Mouse (Mus musculus): ENCODE measurements around the gene Gm7694.

Gm7694 gene

GRCm38 (mm10) chr1:170306232-170306631 lies at the start of gene Gm7694:
Gene Gm7694 (minus strand): TSS chr1:170306332.
- no peak for DNase-seq (ENCODE audit: low spot score)

GRCm38 (mm10) chr1:170353335-170353734 lies 47.2 kb upstream of the Gm7694 start:
- no peak for DNase-seq (ENCODE audit: low spot score)

- DNase-seq (ENCODE audit: low spot score): no peak
Measured at GRCm38 (mm10) chr1:170351080-170351479, 44.9 kb upstream of the Gm7694 start.

GRCm38 (mm10) chr1:170346266-170346665 lies 40.1 kb upstream of the Gm7694 start:
- DNase-seq (ENCODE audit: low spot score): no peak

- no peak for DNase-seq (ENCODE audit: low spot score)
Measured at GRCm38 (mm10) chr1:170343906-170344305, 37.8 kb upstream of the Gm7694 start.

GRCm38 (mm10) chr1:170343081-170343480 lies 36.9 kb upstream of the Gm7694 start:
- no peak for DNase-seq (ENCODE audit: low spot score)

- DNase-seq (ENCODE audit: low spot score): no peak
Measured at GRCm38 (mm10) chr1:170339943-170340342, 33.8 kb upstream of the Gm7694 start.

GRCm38 (mm10) chr1:170332775-170333174 lies 26.6 kb upstream of the Gm7694 start:
- DNase-seq (ENCODE audit: low spot score): no peak

- DNase-seq (ENCODE audit: low spot score): no peak
Measured at GRCm38 (mm10) chr1:170331926-170332325, 25.8 kb upstream of the Gm7694 start.

GRCm38 (mm10) chr1:170325277-170325676 lies 19.1 kb upstream of the Gm7694 start:
- no peak for DNase-seq (ENCODE audit: low spot score)

- DNase-seq (ENCODE audit: low spot score): no peak
Measured at GRCm38 (mm10) chr1:170324312-170324711, 18.2 kb upstream of the Gm7694 start.

- DNase-seq (ENCODE audit: low spot score): no peak
Measured at GRCm38 (mm10) chr1:170323001-170323400, 16.9 kb upstream of the Gm7694 start.

- no peak for DNase-seq (ENCODE audit: low spot score)
Measured at GRCm38 (mm10) chr1:170322046-170322445, 15.9 kb upstream of the Gm7694 start.

GRCm38 (mm10) chr1:170311431-170311830 lies 5.3 kb upstream of the Gm7694 start:
- no peak for DNase-seq (ENCODE audit: low spot score)

- no peak for DNase-seq (ENCODE audit: low spot score)
Measured at GRCm38 (mm10) chr1:170308503-170308902, 2.4 kb upstream of the Gm7694 start, which contains the start of gene Spata46. Gene Spata46 (plus strand): TSS chr1:170308803.

- no peak for DNase-seq (ENCODE audit: low spot score)
Measured at GRCm38 (mm10) chr1:170305002-170305401, 1.1 kb downstream of the Gm7694 start.

- DNase-seq (ENCODE audit: low spot score): no peak
Measured at GRCm38 (mm10) chr1:170303103-170303502, 3.0 kb downstream of the Gm7694 start.

- DNase-seq (ENCODE audit: low spot score): no peak
Measured at GRCm38 (mm10) chr1:170302456-170302855, 3.7 kb downstream of the Gm7694 start.

GRCm38 (mm10) chr1:170301686-170302085 lies 4.4 kb downstream of the Gm7694 start:
- DNase-seq (ENCODE audit: low spot score): no peak

- no peak for DNase-seq (ENCODE audit: low spot score)
Measured at GRCm38 (mm10) chr1:170299496-170299895, 6.6 kb downstream of the Gm7694 start.

GRCm38 (mm10) chr1:170294786-170295570 lies 11.2 kb downstream of the Gm7694 start:
- DNase-seq (ENCODE audit: low spot score): no peak

- no peak for DNase-seq (ENCODE audit: low spot score)
Measured at GRCm38 (mm10) chr1:170293257-170293656, 12.9 kb downstream of the Gm7694 start.

- DNase-seq (ENCODE audit: low spot score): no peak
Measured at GRCm38 (mm10) chr1:170292239-170292951, 13.7 kb downstream of the Gm7694 start.

Data from MN1 (cell line).